Mouse (Mus musculus): ENCODE measurements around the gene Zfp1. TPM values are rescaled to one million over a fixed set of nuclear protein-coding genes. Genes with fewer than 3 reads are reported as not detected.

The Zfp1 gene
- polyA plus RNA-seq, 1 experiment, result 11.1 TPM

DNA sequence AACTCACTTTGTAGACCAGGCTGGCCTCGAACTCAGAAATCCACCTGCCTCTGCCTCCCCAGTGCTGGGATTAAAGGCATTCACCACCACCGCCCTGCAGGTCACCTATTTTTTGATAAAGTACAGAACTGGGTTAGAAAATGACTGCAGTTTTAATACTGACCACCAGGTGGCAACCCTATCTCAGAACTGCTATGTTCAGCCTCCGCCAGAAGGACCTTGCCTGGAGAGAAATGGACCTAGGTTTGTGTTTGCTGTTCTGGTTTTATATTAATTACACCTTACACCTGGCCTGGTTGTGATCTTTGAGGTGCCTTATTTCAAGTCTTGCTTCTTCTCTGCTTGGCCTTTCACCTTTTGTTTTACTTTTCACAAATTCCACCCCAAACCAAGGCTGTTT is 34.9 kb downstream of the Zfp1 start:
- H3K27me3 ChIP-seq (ENCODE audit: control insufficient read depth, insufficient read depth, low read length), result no peaks in the 10 kb centered on the region
- H3K36me3 ChIP-seq (ENCODE audit: control insufficient read depth, insufficient read depth, low read length), result no peaks in the 10 kb centered on the region
- no peak overlapping the region for H3K4me3 ChIP-seq (ENCODE audit: control insufficient read depth, insufficient read depth, low read length)
- no peak overlapping the region for H3K27ac ChIP-seq (ENCODE audit: control insufficient read depth, insufficient read depth, low read length)
- peak; percentile 52 for DNase-seq
- WGBS, result 23% methylated on average over 3 of the region's 3 CpGs
- TF ChIP-seq POLR2A (IDR thresholded peaks at IDR 0.05; ENCODE audit: control insufficient read depth, extremely low read depth, insufficient read depth, low read length, poor library complexity) (no peak), CTCF (IDR thresholded peaks at IDR 0.05; ENCODE audit: borderline replicate concordance, control insufficient read depth, extremely low read depth, insufficient read depth, low read length, poor library complexity) (no peak)
- H3K4me1 ChIP-seq (replicated peaks; ENCODE audit: control insufficient read depth, insufficient read depth, low read length), result no peaks in the 10 kb centered on the region

DNA sequence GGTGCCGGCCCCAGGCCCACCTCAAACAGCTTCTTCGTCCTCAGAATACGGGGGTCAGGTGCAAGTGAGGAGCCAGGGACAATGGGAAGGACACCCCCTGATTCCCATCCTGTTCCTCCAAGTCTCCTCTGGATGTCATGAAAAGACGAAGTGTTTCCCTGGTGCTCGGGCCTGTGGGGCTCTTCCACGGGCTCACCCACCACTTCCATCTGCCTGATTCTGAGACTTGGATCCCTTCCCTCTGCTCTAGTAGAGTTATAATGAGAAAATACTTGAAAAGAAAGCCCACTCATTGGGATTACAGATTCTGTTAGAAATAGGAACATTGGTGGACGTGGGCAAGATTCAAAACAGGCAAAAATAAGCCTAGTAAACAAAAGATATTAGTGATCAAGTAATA is 35.6 kb downstream of the Zfp1 start:
- WGBS, result 86% methylated on average over 7 of the region's 7 CpGs
- no peak overlapping the region for H3K27ac ChIP-seq (ENCODE audit: control insufficient read depth, insufficient read depth, low read length)
- H3K4me3 ChIP-seq (ENCODE audit: control insufficient read depth, insufficient read depth, low read length), result no peak overlapping the region
- TF ChIP-seq CTCF (IDR thresholded peaks at IDR 0.05; ENCODE audit: borderline replicate concordance, control insufficient read depth, extremely low read depth, insufficient read depth, low read length, poor library complexity) (no peak), POLR2A (IDR thresholded peaks at IDR 0.05; ENCODE audit: control insufficient read depth, extremely low read depth, insufficient read depth, low read length, poor library complexity) (no peak)
- no peaks in the 10 kb centered on the region for H3K4me1 ChIP-seq (replicated peaks; ENCODE audit: control insufficient read depth, insufficient read depth, low read length)
- H3K36me3 ChIP-seq (ENCODE audit: control insufficient read depth, insufficient read depth, low read length), result no peaks in the 10 kb centered on the region
- DNase-seq, result no peak
- no peaks in the 10 kb centered on the region for H3K27me3 ChIP-seq (ENCODE audit: control insufficient read depth, insufficient read depth, low read length)

DNA sequence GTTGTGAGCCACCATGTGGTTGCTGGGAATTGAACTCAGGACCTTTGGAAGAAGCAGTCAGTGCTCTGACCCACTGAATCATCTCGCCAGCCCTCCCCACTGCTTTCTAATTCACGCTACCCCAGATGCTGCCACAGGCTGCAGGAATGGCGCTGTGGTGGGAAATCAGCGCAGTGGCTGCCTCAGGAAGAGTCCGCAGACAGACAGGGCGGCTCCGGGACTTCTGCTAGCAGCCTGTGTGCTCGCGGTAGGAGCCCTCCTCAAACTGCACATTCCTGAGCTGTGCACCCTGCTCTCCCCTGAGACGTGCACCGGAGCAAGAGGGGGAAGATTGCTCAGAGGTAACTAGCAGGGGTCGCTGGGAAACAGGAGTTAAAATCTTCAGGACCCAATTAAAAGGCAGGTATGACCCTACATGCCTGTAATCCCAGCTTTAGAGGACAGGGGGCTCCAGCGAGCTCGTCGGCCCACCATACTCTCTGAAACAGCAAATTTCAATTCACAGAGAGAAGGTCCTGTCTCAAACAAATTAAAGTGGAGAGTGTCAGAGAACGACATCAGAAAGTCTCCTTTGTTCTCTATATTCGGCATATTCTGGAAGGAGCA is 37.3 kb downstream of the Zfp1 start:
- no peak for DNase-seq
- H3K36me3 ChIP-seq (ENCODE audit: control insufficient read depth, insufficient read depth, low read length), result no peaks in the 10 kb centered on the region
- H3K4me1 ChIP-seq (replicated peaks; ENCODE audit: control insufficient read depth, insufficient read depth, low read length), result no peaks in the 10 kb centered on the region
- TF ChIP-seq POLR2A (IDR thresholded peaks at IDR 0.05; ENCODE audit: control insufficient read depth, extremely low read depth, insufficient read depth, low read length, poor library complexity) (no peak), CTCF (IDR thresholded peaks at IDR 0.05; ENCODE audit: borderline replicate concordance, control insufficient read depth, extremely low read depth, insufficient read depth, low read length, poor library complexity) (no peak)
- no peak overlapping the region for H3K4me3 ChIP-seq (ENCODE audit: control insufficient read depth, insufficient read depth, low read length)
- no peaks in the 10 kb centered on the region for H3K27me3 ChIP-seq (ENCODE audit: control insufficient read depth, insufficient read depth, low read length)
- H3K27ac ChIP-seq (ENCODE audit: control insufficient read depth, insufficient read depth, low read length), result no peak overlapping the region
- WGBS, result 48% methylated on average over 17 of the region's 17 CpGs

DNA sequence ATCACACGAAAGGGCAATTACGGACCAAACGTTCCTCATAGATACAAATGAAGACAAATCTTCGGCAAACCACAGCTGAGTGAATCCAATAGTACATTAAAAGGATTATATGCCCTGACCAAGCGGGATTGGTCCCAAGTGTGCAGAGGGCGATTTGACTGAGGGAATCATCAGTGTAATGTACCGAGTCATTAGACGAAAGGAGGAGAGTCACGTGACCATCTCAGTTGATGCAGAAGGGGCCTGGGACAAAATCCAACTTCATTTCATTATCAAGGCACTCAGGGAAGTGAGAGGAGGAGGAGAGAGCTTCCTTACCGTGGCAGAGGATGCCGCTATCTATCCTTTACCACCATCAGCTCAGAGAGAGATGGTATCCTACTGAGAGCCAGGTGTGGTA is 38.0 kb downstream of the Zfp1 start:
- 79% methylated on average over 11 of the region's 11 CpGs for WGBS
- TF ChIP-seq POLR2A (IDR thresholded peaks at IDR 0.05; ENCODE audit: control insufficient read depth, extremely low read depth, insufficient read depth, low read length, poor library complexity) (no peak), CTCF (IDR thresholded peaks at IDR 0.05; ENCODE audit: borderline replicate concordance, control insufficient read depth, extremely low read depth, insufficient read depth, low read length, poor library complexity) (no peak)
- no peak for DNase-seq
- H3K27me3 ChIP-seq (ENCODE audit: control insufficient read depth, insufficient read depth, low read length), result no peaks in the 10 kb centered on the region
- H3K27ac ChIP-seq (ENCODE audit: control insufficient read depth, insufficient read depth, low read length), result no peak overlapping the region
- H3K36me3 ChIP-seq (ENCODE audit: control insufficient read depth, insufficient read depth, low read length), result no peaks in the 10 kb centered on the region
- H3K4me3 ChIP-seq (ENCODE audit: control insufficient read depth, insufficient read depth, low read length), result no peak overlapping the region
- no peaks in the 10 kb centered on the region for H3K4me1 ChIP-seq (replicated peaks; ENCODE audit: control insufficient read depth, insufficient read depth, low read length)

DNA sequence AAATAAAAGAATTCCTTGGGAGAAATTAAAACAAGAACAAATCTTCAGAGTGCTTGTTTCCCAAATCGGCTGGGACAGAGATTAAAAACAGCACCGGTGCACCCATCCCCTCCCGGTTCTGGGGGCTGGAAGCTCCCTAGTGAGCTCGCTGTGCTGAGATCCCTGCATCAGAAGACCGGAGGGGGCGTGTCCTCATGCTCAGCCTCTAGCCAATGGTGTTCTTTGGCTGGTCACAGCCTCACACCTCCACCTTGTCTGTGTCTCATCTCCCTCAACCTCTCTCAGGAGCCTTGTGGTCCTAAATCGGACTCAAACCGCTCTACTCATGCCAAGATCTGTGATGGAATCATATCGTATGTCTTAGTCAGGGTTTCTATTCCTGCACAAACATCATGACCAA is 39.3 kb downstream of the Zfp1 start:
- TF ChIP-seq CTCF (IDR thresholded peaks at IDR 0.05; ENCODE audit: borderline replicate concordance, control insufficient read depth, extremely low read depth, insufficient read depth, low read length, poor library complexity), result no peak
- no peak for TF ChIP-seq POLR2A (IDR thresholded peaks at IDR 0.05; ENCODE audit: control insufficient read depth, extremely low read depth, insufficient read depth, low read length, poor library complexity)
- no peak overlapping the region for H3K27ac ChIP-seq (ENCODE audit: control insufficient read depth, insufficient read depth, low read length)
- 36% methylated on average over 9 of the region's 9 CpGs for WGBS

DNA sequence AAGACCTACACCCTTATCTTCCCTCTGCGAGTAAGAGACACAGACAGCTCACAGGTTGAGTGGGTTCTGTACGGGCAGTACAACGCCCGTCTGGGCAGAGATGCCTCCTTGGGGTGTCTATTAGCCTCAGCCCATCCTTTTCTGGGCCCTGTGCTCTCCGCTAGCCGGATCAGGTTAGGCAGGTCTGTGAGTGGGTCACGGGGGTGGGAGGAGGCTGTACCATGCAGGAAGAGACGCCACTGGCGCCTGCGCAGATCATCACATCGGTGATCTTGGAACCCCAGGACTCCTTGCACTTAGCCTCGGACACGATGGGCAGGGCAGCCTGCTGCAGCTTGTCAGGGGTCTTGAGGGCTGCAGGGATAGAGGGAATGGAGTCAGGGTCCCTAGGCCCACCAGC is 43.7 kb downstream of the Zfp1 start:
- DNase-seq, result no peak
- H3K4me1 ChIP-seq (replicated peaks; ENCODE audit: control insufficient read depth, insufficient read depth, low read length), result no peaks in the 10 kb centered on the region
- 87% methylated on average over 13 of the region's 13 CpGs for WGBS
- H3K27ac ChIP-seq (ENCODE audit: control insufficient read depth, insufficient read depth, low read length), result no peak overlapping the region
- TF ChIP-seq POLR2A (IDR thresholded peaks at IDR 0.05; ENCODE audit: control insufficient read depth, extremely low read depth, insufficient read depth, low read length, poor library complexity) (no peak), CTCF (IDR thresholded peaks at IDR 0.05; ENCODE audit: borderline replicate concordance, control insufficient read depth, extremely low read depth, insufficient read depth, low read length, poor library complexity) (no peak)
- H3K36me3 ChIP-seq (ENCODE audit: control insufficient read depth, insufficient read depth, low read length), result no peaks in the 10 kb centered on the region
- H3K27me3 ChIP-seq (ENCODE audit: control insufficient read depth, insufficient read depth, low read length), result no peaks in the 10 kb centered on the region
- no peak overlapping the region for H3K4me3 ChIP-seq (ENCODE audit: control insufficient read depth, insufficient read depth, low read length)

More for the DNA sequence above, 39.3 kb downstream of the Zfp1 start:
- Histone ChIP-seq H3K4me1 (replicated peaks; ENCODE audit: control insufficient read depth, insufficient read depth, low read length) (no peaks in the 10 kb centered on the region), H3K4me3 (ENCODE audit: control insufficient read depth, insufficient read depth, low read length) (no peak overlapping the region), H3K36me3 (ENCODE audit: control insufficient read depth, insufficient read depth, low read length) (no peaks in the 10 kb centered on the region), H3K27me3 (ENCODE audit: control insufficient read depth, insufficient read depth, low read length) (no peaks in the 10 kb centered on the region)
- DNase-seq, result no peak

DNA sequence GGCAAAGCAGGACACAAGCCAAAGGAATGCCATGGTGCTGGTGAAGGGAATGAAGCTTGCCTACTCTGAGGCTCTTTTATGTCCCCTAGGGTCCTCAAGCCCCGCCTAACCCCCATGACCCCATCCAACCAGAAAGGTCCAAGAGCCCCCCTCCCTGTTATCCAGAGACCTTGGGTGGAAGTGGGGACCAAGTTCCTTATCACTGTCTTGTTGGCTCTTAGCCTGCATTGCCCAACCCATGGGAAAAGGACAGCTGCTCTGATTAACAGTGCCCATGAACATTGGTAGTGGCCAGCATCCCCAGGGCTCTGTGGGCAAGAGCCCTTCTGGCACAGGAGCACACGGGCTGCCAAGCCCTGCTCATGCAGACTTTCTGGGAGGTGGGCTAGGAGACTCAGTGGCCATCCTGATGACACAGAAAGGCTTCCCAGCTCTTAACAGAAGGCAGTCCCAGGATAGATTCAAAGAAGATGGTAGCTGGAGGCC is 47.8 kb downstream of the Zfp1 start, which contains the start of gene Ctrb1:
Gene Ctrb1, minus strand, starts transcription at position 51 of the 486 bp plus-strand sequence.
- no peak within 1 kb of the TSS for H3K4me3 ChIP-seq (ENCODE audit: control insufficient read depth, insufficient read depth, low read length)
- H3K27ac ChIP-seq (ENCODE audit: control insufficient read depth, insufficient read depth, low read length), result no peak within 1 kb of the TSS
- H3K27me3 ChIP-seq (ENCODE audit: control insufficient read depth, insufficient read depth, low read length), result no peaks in the 10 kb centered on the region
- no peak for DNase-seq
- H3K36me3 ChIP-seq (ENCODE audit: control insufficient read depth, insufficient read depth, low read length), result no peaks in the 10 kb centered on the region
- 89% methylated on average over 2 of the region's 2 CpGs for WGBS
- no peak for TF ChIP-seq CTCF (IDR thresholded peaks at IDR 0.05; ENCODE audit: borderline replicate concordance, control insufficient read depth, extremely low read depth, insufficient read depth, low read length, poor library complexity)
- H3K4me1 ChIP-seq (replicated peaks; ENCODE audit: control insufficient read depth, insufficient read depth, low read length), result no peaks in the 10 kb centered on the region
